Mouse (Mus musculus) left cerebral cortex, postnatal 10 days (tissue): Measurements from ENCODE around the gene Vmn1r217. TPM values are rescaled to one million over a fixed set of nuclear protein-coding genes. Genes with fewer than 3 reads are reported as not detected.
A peak's percentile ranks its signal among the peaks of the same experiment; 100 is the strongest.
"Not testable (repeated sequence)": the region's sequence is repeated elsewhere in the genome, so short reads cannot be mapped to it uniquely, and the experiment has no call there.

ENCODE experiments used
- DNase-seq, 2 experiments: peaks; one replicate each; pipeline ENCODE4 v3.0.0; 2021 to 2022; ENCODE audit warnings: low spot score in 2 of 2, mixed read lengths in 1 of 2; ENCODE audit errors: extremely low spot score in 1 of 2
- intact Hi-C: fragments of 180-260 bp; cut with DNase I; formaldehyde crosslinking; loops from one replicate; pipeline ENCODE4 v1.15.1; 2025
- total RNA-seq, 2 experiments: library from RNA; stranded (reverse); gene quantifications; 2 replicates each; pipeline ENCODE4 v1.2.3; 2021

Vmn1r217 gene
- total RNA-seq: not detected

- DNase-seq, intact Hi-C loops: not testable (repeated sequence)
Measured at GRCm38 (mm10) chr13:23118126-23118525, at the start of gene Vmn1r217. Gene Vmn1r217, minus strand, starts transcription at chr13:23118226.

- intact Hi-C loops, DNase-seq: not testable (repeated sequence)
Measured at GRCm38 (mm10) chr13:23166471-23166870, 48.4 kb upstream of the Vmn1r217 start.

DNA sequence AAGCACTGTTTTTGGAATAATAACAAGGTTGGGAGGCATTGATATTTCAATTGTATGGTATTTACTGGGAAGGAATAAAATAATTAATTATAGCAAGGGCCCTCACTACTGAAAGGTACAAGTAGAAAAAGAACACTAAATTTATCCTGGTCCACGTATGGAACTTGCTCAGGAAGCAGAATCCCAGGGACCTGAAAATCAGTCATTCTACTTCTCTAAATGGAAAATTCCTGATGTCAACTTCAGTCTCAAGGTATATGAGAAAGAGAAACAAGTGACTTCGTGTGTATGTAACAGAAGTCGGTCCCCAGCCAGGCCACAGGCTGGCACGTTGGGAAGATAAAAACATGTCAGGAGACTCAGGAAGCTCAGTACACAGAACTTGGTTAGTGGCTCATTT is 41.0 kb upstream of the Vmn1r217 start, which contains the start of gene Vmn1r219:
Gene Vmn1r219 (plus strand): TSS at position 301 of the 400 bp plus-strand sequence.
- DNase-seq: no peak
- intact Hi-C loops: no loop called here

GRCm38 (mm10) chr13:23157848-23158247 is 39.8 kb upstream of the Vmn1r217 start:
- peak in 1 of 2 experiments; percentile 17 for DNase-seq
- intact Hi-C loops: no loop called here

GRCm38 (mm10) chr13:23138880-23139279 is 20.9 kb upstream of the Vmn1r217 start:
- intact Hi-C loops: no loop called here

GRCm38 (mm10) chr13:23133501-23133900 is 15.5 kb upstream of the Vmn1r217 start:
- no peak for DNase-seq
- intact Hi-C loops: no loop called here

More at GRCm38 (mm10) chr13:23138880-23139279, 20.9 kb upstream of the Vmn1r217 start:
- DNase-seq: no peak

- no peak for DNase-seq
- intact Hi-C loops: no loop called here
Measured at GRCm38 (mm10) chr13:23133099-23133498, 15.1 kb upstream of the Vmn1r217 start, which contains the start of gene Vmn1r218. Gene Vmn1r218, plus strand, starts transcription at chr13:23133155.

GRCm38 (mm10) chr13:23120611-23121010 is 2.6 kb upstream of the Vmn1r217 start:
- intact Hi-C loops: no loop called here
- no peak for DNase-seq

DNA sequence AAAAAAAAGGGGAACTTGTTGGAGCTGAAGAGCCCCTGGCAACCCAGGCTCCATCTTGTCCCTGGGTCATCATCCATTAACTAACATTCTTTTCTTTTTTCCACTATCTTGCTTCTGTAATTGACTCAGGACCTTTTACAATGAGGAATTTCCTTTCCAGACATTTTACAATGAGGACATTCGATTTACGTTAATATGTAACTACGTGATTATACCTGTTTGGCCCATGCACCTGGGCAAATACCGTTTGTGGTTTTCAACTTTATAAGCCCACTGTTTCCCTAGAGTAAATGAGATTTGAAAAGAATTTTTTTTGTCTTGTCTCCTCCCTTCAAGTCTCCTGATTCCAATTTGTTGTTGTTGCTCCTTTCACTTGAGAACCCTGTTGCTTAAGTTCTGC is 23.6 kb downstream of the Vmn1r217 start:
- intact Hi-C loops: no loop called here
- no peak for DNase-seq

DNA sequence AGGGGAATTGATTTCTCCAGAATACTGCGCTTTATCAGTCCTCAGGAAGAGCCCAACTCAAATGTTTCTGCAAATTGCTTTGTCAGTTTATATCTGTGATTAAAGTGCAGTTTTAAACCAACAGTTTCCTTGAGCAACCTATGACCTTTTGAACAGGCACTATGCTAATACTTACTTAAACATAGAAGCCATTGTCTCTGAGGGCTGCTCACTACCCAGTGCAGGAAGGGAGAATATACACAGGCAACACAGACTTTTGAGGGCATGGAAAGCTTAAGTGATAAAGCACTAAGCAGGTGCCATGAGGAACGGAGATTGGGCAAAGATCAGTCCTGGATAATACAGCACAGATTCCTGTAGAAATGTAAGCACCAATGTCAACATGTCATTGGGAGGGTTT is 48.7 kb downstream of the Vmn1r217 start:
- DNase-seq: no peak
- intact Hi-C loops: no loop called here

- intact Hi-C loops: no loop called here
- DNase-seq: no peak
Measured at GRCm38 (mm10) chr13:23067725-23068124, 50.3 kb downstream of the Vmn1r217 start, which contains the start of gene Vmn1r215. Gene Vmn1r215, plus strand, starts transcription at chr13:23068025.

DNA sequence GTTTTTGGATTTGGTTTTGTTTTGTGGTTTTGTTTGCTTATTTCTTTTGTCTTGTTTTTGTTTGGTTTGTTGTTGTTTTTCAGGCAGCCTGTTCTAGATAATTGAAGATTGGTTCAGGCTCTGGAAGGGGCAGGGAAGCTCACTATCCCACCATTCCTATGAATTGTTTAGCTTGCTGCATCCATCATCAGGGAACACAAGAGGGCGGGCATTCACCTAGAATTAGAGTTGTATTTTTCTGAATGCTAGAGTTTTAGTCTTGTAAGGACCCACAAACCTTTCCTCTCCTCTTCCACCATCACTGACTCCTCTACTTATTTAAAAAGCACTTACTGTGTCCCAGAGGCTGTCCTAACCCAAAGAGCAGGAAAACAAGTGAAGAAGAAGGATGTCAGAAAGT is 60.2 kb downstream of the Vmn1r217 start:
- intact Hi-C loops: no loop called here
- DNase-seq: no peak

Other genes starting within 250 kb of the Vmn1r217 start
- gene Vmn1r212, start 234.0 kb downstream of the Vmn1r217 start, total RNA-seq: not detected
- gene Vmn1r213, start 110.6 kb downstream of the Vmn1r217 start, total RNA-seq: not detected
- gene Vmn1r214, start 87.8 kb downstream of the Vmn1r217 start, total RNA-seq: not detected
- gene Vmn1r215, start 50.2 kb downstream of the Vmn1r217 start, total RNA-seq: not detected
- gene Vmn1r218, start 14.9 kb upstream of the Vmn1r217 start, total RNA-seq: not detected
- gene Vmn1r219, start 41.1 kb upstream of the Vmn1r217 start, total RNA-seq: not detected
- gene Vmn1r220, start 69.7 kb upstream of the Vmn1r217 start, total RNA-seq: not detected
- not detected for gene Vmn1r221, start 95.9 kb upstream of the Vmn1r217 start, total RNA-seq
- not detected for gene Vmn1r222, start 117.7 kb upstream of the Vmn1r217 start, total RNA-seq
- not detected for gene Vmn1r223, start 128.9 kb upstream of the Vmn1r217 start, total RNA-seq